Mouse (Mus musculus): ENCODE measurements at regions not wholly inside any gene's neighbourhood (a gene's known extent, or its start where the extent isn't known, plus 50 kb on each side); places are given as distances from the start of the nearest gene placed in this dataset.

DNA sequence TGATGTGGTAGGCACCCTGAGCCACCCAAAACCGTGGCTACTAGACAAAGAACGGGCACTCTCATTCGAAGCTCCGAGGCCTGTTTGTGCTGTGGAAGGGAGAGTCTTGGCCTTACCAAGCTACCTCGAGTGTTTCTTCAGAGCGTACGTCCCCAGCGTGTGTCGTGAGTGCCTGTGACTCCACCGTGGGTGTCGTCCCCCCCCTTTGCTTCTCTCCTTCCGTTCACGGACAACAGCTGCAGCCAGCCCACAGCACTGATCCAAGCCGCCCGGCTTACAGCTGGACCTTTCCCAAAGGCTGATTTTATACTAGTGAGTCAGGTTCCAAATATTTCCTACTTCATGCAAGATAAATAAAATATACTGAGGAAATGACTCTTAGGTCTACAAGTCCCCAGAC is 249.8 kb downstream of the Satb1 start:
- 96% methylated on average over 7 of the region's 15 CpGs for WGBS (ENCODE audit: missing documents)
- H3K4me3 ChIP-seq (ENCODE audit: inconsistent target), result no peak overlapping the region
- no peaks in the 10 kb centered on the region for H3K36me3 ChIP-seq (ENCODE audit: inconsistent target)
- H3K27ac ChIP-seq, result no peak overlapping the region
- no peaks in the 10 kb centered on the region for H3K79me2 ChIP-seq (ENCODE audit: inconsistent target)

- Histone ChIP-seq H3K4me3 (ENCODE audit: inconsistent target) (no peak overlapping the region), H3K36me3 (ENCODE audit: inconsistent target) (no peaks in the 10 kb centered on the region), H3K27ac (no peak overlapping the region), H3K79me2 (ENCODE audit: inconsistent target) (no peaks in the 10 kb centered on the region)
- 92% methylated on average over 3 of the region's 3 CpGs for WGBS (ENCODE audit: missing documents)
Observed at GRCm38 (mm10) chr17:51555854-51556253, 277.2 kb downstream of the Satb1 start.

GRCm38 (mm10) chr17:51554446-51554845 is 278.6 kb downstream of the Satb1 start:
- Histone ChIP-seq H3K4me3 (ENCODE audit: inconsistent target) (no peak overlapping the region), H3K79me2 (ENCODE audit: inconsistent target) (no peaks in the 10 kb centered on the region), H3K36me3 (ENCODE audit: inconsistent target) (no peaks in the 10 kb centered on the region), H3K27ac (no peak overlapping the region)
- WGBS (ENCODE audit: missing documents), result 91% methylated on average over 2 of the region's 2 CpGs

GRCm38 (mm10) chr17:51552277-51553015 is 280.6 kb downstream of the Satb1 start:
- no peaks in the 10 kb centered on the region for H3K79me2 ChIP-seq (ENCODE audit: inconsistent target)
- no peak overlapping the region for H3K27ac ChIP-seq
- WGBS (ENCODE audit: missing documents), result 98% methylated on average over 5 of the region's 5 CpGs
- no peaks in the 10 kb centered on the region for H3K36me3 ChIP-seq (ENCODE audit: inconsistent target)
- H3K4me3 ChIP-seq (ENCODE audit: inconsistent target), result no peak overlapping the region

GRCm38 (mm10) chr17:51546999-51547398 is 286.1 kb downstream of the Satb1 start:
- no peaks in the 10 kb centered on the region for H3K36me3 ChIP-seq (ENCODE audit: inconsistent target)
- no peak overlapping the region for H3K4me3 ChIP-seq (ENCODE audit: inconsistent target)
- no peak overlapping the region for H3K27ac ChIP-seq
- WGBS (ENCODE audit: missing documents), result 90% methylated on average over 3 of the region's 3 CpGs
- no peaks in the 10 kb centered on the region for H3K79me2 ChIP-seq (ENCODE audit: inconsistent target)

DNA sequence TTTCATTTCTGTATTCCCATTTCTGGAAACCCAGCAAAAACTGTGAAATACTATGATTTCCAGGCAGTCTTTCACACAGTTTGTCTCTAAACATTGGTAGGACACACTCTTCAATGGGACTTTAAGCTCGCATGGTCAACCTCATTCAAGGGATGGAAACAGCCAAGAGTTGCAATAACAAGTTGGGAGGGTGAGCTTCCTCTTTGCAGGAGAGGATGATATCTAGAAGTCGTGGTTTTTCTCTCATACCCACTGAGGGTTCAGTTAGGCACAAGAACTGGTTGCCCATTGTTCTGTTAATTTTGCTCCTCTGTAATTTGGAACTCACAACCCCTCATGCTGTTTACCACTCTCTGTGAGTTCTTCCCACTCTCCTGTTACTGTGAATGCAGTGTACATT is 290.5 kb downstream of the Satb1 start:
- H3K79me2 ChIP-seq (ENCODE audit: inconsistent target), result no peaks in the 10 kb centered on the region
- H3K27ac ChIP-seq, result no peak overlapping the region
- no peaks in the 10 kb centered on the region for H3K36me3 ChIP-seq (ENCODE audit: inconsistent target)
- WGBS (ENCODE audit: missing documents), result 25% methylated on average over 2 of the region's 2 CpGs
- H3K4me3 ChIP-seq (ENCODE audit: inconsistent target), result no peak overlapping the region

- H3K79me2 ChIP-seq (ENCODE audit: inconsistent target), result no peaks in the 10 kb centered on the region
- H3K36me3 ChIP-seq (ENCODE audit: inconsistent target), result no peaks in the 10 kb centered on the region
- H3K4me3 ChIP-seq (ENCODE audit: inconsistent target), result no peak overlapping the region
- WGBS (ENCODE audit: missing documents), result 15% methylated on average over 10 of the region's 10 CpGs
- H3K27ac ChIP-seq, result no peak overlapping the region
Observed at GRCm38 (mm10) chr17:51534678-51535077, 298.4 kb downstream of the Satb1 start.

DNA sequence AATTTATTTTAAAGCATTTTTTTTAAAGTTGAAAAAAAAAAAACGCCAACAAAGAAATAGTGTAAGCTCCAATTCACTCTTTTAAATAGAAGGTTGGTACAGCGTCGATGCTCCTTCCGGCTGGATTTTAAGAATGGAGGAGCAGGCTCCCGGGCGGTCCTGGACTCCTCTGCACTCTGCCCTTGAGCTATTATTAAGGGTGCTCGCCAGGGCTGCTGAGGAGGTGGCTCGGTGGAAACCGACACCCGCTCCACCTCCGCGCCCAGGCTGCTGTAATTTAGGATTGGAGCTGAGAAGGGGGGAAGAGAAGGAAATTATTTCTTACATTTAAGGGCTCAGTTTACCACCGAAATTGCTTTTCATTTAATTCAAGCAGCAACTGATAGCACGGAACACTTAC is 298.8 kb downstream of the Satb1 start:
- Histone ChIP-seq H3K79me2 (ENCODE audit: inconsistent target) (no peaks in the 10 kb centered on the region), H3K4me3 (ENCODE audit: inconsistent target) (no peak overlapping the region), H3K27ac (no peak overlapping the region), H3K36me3 (ENCODE audit: inconsistent target) (no peaks in the 10 kb centered on the region)
- 30% methylated on average over 12 of the region's 14 CpGs for WGBS (ENCODE audit: missing documents)

GRCm38 (mm10) chr17:51528161-51528560 is 304.9 kb downstream of the Satb1 start:
- no peaks in the 10 kb centered on the region for H3K79me2 ChIP-seq (ENCODE audit: inconsistent target)
- no peak overlapping the region for H3K4me3 ChIP-seq (ENCODE audit: inconsistent target)
- WGBS (ENCODE audit: missing documents), result 86% methylated on average over 3 of the region's 3 CpGs
- H3K36me3 ChIP-seq (ENCODE audit: inconsistent target), result no peaks in the 10 kb centered on the region
- H3K27ac ChIP-seq, result no peak overlapping the region

- Histone ChIP-seq H3K36me3 (ENCODE audit: inconsistent target) (no peaks in the 10 kb centered on the region), H3K27ac (no peak overlapping the region), H3K79me2 (ENCODE audit: inconsistent target) (no peaks in the 10 kb centered on the region), H3K4me3 (ENCODE audit: inconsistent target) (no peak overlapping the region)
- 100% methylated on average over 2 of the region's 7 CpGs for WGBS (ENCODE audit: missing documents)
Observed at GRCm38 (mm10) chr17:51526881-51527280, 306.2 kb downstream of the Satb1 start.

- H3K4me3 ChIP-seq (ENCODE audit: inconsistent target), result no peak overlapping the region
- no peaks in the 10 kb centered on the region for H3K79me2 ChIP-seq (ENCODE audit: inconsistent target)
- 98% methylated on average over 5 of the region's 5 CpGs for WGBS (ENCODE audit: missing documents)
- no peak overlapping the region for H3K27ac ChIP-seq
- no peaks in the 10 kb centered on the region for H3K36me3 ChIP-seq (ENCODE audit: inconsistent target)
Observed at GRCm38 (mm10) chr17:51526464-51526863, 306.6 kb downstream of the Satb1 start.

DNA sequence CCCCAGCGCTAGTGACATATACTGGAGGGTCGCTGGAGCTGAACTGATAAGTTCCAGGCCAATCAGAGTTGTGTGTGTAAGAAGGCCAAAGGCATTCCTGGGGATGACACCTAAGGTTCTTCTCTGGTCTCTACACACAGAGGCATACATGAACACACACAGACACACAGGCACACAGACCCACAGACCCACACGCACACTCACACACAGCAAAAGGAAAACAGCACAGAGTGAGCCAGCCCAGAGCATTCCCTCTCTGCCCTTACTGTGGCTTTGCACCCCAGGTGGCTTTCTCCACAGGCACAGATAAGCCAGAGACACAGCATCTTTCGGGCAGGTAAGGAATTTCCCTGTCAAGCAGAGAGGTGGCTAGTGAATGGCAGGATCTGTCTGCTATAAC is 307.1 kb downstream of the Satb1 start:
- Histone ChIP-seq H3K4me3 (ENCODE audit: inconsistent target) (no peak overlapping the region), H3K79me2 (ENCODE audit: inconsistent target) (no peaks in the 10 kb centered on the region), H3K27ac (no peak overlapping the region), H3K36me3 (ENCODE audit: inconsistent target) (no peaks in the 10 kb centered on the region)
- WGBS (ENCODE audit: missing documents), result 100% methylated on average over 4 of the region's 4 CpGs

DNA sequence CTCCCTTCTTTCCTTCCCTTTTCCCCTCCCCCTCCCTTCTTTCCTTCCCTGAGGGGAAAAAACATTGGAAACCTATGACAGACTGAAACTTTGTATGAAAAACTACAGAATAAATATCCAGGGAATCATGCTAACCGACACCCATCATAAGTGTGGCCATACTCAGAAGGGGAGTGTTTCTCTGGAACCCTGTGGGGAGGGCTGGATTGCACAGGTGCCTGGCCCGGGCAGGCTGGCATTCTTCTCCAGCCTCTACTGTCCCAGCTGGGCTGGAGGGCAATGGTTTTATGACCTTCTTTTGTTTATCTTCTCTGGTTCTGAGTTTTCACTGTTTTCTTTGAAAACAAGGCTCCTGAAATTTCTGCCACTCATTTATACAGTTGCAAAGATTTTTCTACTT is 307.9 kb downstream of the Satb1 start:
- no peak overlapping the region for H3K4me3 ChIP-seq (ENCODE audit: inconsistent target)
- WGBS (ENCODE audit: missing documents), result 91% methylated on average over 2 of the region's 2 CpGs
- no peaks in the 10 kb centered on the region for H3K79me2 ChIP-seq (ENCODE audit: inconsistent target)
- no peak overlapping the region for H3K27ac ChIP-seq
- H3K36me3 ChIP-seq (ENCODE audit: inconsistent target), result no peaks in the 10 kb centered on the region

DNA sequence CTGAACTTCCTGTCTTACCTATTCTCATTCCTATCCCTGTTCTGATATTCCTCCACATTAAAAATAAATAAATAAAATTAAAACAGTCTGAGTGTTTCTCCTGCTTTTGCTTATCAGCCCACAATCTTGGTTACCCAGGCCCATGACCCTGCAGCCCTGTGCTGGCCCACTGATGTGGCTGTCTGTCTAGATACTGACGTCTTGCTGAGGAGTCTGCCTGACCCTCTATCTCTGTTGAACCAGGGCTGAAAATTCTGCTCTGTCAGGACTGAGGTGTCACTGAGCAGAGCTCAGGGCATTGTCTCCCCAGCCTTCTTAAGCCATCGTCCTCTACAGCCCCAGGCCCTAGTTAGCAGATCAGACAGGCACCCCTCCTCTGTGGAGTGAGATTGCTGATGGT is 321.2 kb downstream of the Satb1 start:
- 94% methylated on average over 2 of the region's 2 CpGs for WGBS (ENCODE audit: missing documents)
- Histone ChIP-seq H3K36me3 (ENCODE audit: inconsistent target) (no peaks in the 10 kb centered on the region), H3K27ac (no peak overlapping the region), H3K4me3 (ENCODE audit: inconsistent target) (no peak overlapping the region), H3K79me2 (ENCODE audit: inconsistent target) (no peaks in the 10 kb centered on the region)

DNA sequence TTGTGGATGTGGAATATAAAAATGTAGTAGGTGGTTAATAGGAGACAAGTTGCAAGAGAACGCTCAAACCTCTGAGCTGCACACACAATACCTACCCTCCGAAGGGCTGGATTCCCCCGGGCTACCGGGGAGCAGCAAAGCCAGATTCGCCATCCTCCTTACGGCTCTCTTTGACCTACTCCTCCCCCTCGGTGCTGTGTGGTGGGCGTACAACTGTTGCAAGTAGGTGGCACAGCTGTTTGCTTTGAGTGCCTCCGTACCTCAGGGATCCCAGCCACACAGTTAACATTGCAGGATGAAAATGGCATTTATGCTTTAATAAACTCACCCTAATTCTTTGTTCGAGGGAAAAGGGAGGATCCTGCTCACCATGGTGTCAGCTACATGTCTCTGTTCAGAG is 321.6 kb upstream of the Tbc1d5 start:
- Histone ChIP-seq H3K79me2 (ENCODE audit: inconsistent target) (no peaks in the 10 kb centered on the region), H3K27ac (no peak overlapping the region), H3K4me3 (ENCODE audit: inconsistent target) (no peak overlapping the region), H3K36me3 (ENCODE audit: inconsistent target) (no peaks in the 10 kb centered on the region)
- 92% methylated on average over 10 of the region's 10 CpGs for WGBS (ENCODE audit: missing documents)

DNA sequence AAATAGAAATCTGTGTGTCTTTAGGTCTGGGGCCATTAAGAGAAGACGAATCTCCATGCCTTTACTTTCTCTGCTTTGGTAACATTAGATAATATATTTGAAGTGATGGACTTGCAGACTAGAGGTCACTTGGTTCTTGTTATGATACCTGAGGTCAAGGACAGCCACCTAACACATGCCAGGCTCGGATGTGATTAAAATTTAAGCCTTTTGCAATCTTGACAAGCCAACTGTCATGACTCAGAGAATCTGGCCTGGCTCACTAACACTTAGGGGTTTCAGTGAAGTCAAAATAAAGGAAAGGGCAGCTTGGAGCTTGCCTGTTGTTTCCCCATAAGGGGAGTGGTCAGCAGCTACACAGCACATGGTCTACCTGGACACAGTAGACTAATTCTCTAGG is 320.4 kb upstream of the Tbc1d5 start:
- H3K36me3 ChIP-seq (ENCODE audit: inconsistent target), result no peaks in the 10 kb centered on the region
- H3K27ac ChIP-seq, result no peak overlapping the region
- H3K4me3 ChIP-seq (ENCODE audit: inconsistent target), result no peak overlapping the region
- WGBS (ENCODE audit: missing documents), result 70% methylated on average over 2 of the region's 2 CpGs
- no peaks in the 10 kb centered on the region for H3K79me2 ChIP-seq (ENCODE audit: inconsistent target)

Measured in macrophage (primary cell).